Mouse (Mus musculus) right cerebral cortex, postnatal 25 days (tissue): ENCODE measurements at regions not wholly inside any gene's neighbourhood (a gene's known extent, or its start where the extent isn't known, plus 50 kb on each side); places are given as distances from the start of the nearest gene placed in this dataset.
"Not testable (repeated sequence)": the region's sequence is repeated elsewhere in the genome, so short reads cannot be mapped to it uniquely, and the experiment has no call there.

Experiments used
- DNase-seq: peaks from one replicate; pipeline ENCODE4 v3.0.0; 2022

DNA sequence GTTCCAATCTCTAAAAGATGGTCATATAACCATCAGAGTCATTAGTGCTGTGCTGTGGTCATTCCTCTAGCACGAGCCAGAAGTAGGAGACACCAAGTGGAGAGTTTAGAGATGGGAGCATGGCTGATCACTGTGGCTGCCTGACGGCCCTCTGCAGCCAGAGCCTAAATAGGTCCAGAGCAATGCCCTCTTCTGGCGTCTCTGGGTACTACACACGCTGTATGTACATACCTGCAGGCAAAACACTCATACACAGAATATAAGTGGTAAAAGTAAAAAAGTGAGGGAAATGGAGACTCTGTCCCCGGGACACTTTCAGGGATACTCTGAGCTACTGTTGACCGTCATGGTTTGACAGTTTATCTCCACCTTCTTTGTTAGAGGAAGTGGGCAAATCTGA is 91.4 kb downstream of the Gm21738 start:
- no peak for DNase-seq

DNA sequence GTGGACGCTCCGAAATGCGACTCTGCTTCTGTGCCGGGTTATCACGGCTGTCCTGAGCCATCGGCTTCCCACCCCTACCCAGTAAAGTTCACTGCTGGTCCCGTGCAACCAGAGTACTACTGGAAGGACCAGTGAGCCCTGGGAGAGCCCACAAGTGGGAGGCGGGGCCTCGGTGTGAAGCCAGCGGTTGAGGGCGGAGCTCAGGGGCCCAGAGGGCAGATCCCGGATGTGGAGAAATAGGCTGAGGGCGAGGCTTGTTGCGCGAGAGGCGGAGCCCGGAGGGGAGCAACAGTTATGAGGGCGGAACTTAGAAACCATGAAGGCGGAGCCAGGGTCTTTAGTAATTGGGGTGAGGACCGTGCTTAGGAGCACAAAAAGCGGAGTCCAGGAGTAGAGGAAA is 107.1 kb downstream of the Gm21738 start:
- no peak for DNase-seq

DNA sequence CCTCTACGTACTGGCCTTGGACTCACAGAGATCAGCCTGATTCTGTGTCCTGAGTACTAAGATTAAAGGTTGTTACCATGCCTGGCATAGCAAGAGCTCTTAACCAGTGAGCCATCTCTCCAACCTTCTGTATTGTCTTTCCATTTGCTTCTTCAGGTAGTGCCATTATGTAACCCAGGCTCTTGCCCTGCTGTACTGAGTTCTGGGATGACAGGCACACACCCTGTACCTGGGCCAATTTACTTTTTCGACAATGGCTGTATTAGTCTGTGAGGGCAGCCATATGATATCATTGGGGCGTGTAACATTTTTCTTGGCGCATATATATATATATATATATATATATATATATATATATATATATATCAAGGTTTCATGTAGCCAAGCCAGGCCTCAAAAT is 115.9 kb downstream of the Gm21738 start:
- not testable (repeated sequence) for DNase-seq

DNA sequence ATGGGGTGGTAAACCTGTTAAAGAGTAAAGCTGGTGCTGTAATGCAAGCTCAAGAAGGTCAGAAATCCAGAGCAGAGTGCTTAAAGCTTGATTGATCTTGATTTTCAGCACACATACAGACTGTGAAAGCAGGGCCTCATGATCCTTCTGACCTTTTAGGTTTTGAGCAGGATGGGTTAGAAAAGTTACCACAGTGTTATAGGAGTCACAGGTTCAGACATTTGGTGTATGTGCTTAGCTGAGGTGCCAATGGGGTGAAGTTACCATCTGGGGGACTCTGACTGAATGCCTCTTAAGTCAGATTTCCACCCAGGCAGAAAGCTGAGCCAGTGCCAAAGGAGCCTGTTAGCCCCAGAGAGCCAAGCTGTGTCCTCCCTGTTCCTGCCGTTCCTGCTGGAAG is 139.6 kb downstream of the Gm21738 start:
- no peak for DNase-seq

DNA sequence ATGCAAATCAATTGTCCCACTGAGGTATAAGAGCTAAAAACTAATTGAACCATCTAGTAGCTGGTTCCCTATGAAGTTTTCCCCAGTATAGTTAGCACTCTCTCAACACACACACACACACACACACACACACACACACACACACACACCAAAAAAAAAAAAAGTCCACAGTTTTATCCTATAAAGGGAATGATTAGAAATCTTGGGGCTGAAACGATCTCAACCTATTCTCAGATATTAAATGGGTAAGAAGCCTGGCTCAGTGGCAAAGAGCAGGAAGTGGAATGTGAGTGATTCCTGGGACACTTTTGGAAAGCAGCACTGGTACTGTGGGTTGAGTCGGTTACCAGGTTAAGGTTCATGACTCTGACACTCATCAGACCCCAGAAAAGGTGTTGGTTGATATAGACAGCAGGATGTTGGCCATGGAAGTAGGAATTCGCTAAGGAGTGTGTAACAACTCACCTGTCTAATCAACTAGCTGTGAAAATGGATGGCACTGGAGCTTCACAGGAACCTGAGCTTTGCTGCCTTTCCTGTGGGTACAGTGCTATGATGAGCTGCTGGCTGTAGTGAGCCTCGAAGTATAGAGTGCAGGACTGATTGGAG is 140.8 kb downstream of the Gm21738 start:
- DNase-seq = peak; percentile 22
